Mouse (Mus musculus) liver, postnatal 0 days (tissue): ENCODE measurements around the gene Cyth4. TPM values are rescaled to one million over a fixed set of nuclear protein-coding genes. Genes with fewer than 3 reads are reported as not detected.

Experiments used
- ATAC-seq: fragments of 200-750 bp; cut with Nextera tagmentation; 2 replicates; pipeline ENCODE4 v1.8.0; 2017; ENCODE audit warnings: mild to moderate bottlenecking, moderate library complexity
- DNase-seq: peaks from one replicate; pipeline ENCODE4 v3.0.0-alpha.2; 2016
- H3K27ac ChIP-seq: fragments of 300-500 bp; sonication (generic); 2 replicates; pipeline ENCODE4 v1.5.1; 2014; ENCODE audit warnings: antibody characterized with exemption, moderate library complexity, mild to moderate bottlenecking, low read depth
- H3K27me3 ChIP-seq: fragments of 300-500 bp; sonication (generic); 2 replicates; pipeline ENCODE4 v1.6.1; 2014; ENCODE audit warnings: low read length, control low read depth, mixed read lengths; ENCODE audit not compliant: insufficient read depth
- H3K36me3 ChIP-seq: fragments of 300-500 bp; sonication (generic); replicated peaks from 2 replicates; pipeline ENCODE4 v1.6.1; 2014; ENCODE audit warnings: mild to moderate bottlenecking, control low read depth, low read length, moderate library complexity, mixed read lengths; ENCODE audit not compliant: insufficient read depth
- H3K4me1 ChIP-seq: fragments of 300-500 bp; sonication (generic); 2 replicates; pipeline ENCODE4 v1.6.1; 2014; ENCODE audit warnings: antibody characterized with exemption, mild to moderate bottlenecking, control low read depth; ENCODE audit not compliant: insufficient read depth
- H3K4me2 ChIP-seq: fragments of 300-500 bp; sonication (generic); 2 replicates; pipeline ENCODE4 v1.6.1; 2014; ENCODE audit warnings: low read depth, mild to moderate bottlenecking, low read length, moderate library complexity, mixed read lengths
- H3K4me3 ChIP-seq: fragments of 300-500 bp; sonication (generic); 2 replicates; pipeline ENCODE4 v1.5.1; 2014; ENCODE audit warnings: low read depth, low read length
- H3K9ac ChIP-seq: fragments of 300-500 bp; sonication (generic); replicated peaks from 2 replicates; pipeline ENCODE4 v1.6.1; 2014; ENCODE audit warnings: mild to moderate bottlenecking, moderate library complexity
- H3K9me3 ChIP-seq: fragments of 300-500 bp; sonication (generic); 2 replicates; pipeline ENCODE4 v1.6.1; 2016; ENCODE audit warnings: mild to moderate bottlenecking, control low read depth, low read length, mixed read lengths
- CTCF ChIP-seq: sonication (generic); IDR thresholded peaks from 2 replicates; pipeline ENCODE4 v1.5.1; 2016; ENCODE audit warnings: antibody characterized with exemption, low read depth
- EP300 ChIP-seq: IDR thresholded peaks from 2 replicates; pipeline ENCODE4 v1.6.1; 2016; ENCODE audit warnings: antibody characterized with exemption, low read depth, mild to moderate bottlenecking
- WGBS: fragments of 180-500 bp; shearing (Covaris S2); extraction: QIAGEN DNeasy Blood & Tissue Kit; methylation state at CpG from one replicate; pipeline ENCODE4 v1.1.7; 2014; ENCODE audit not compliant: insufficient replicate concordance; 5-methylcytosine and 5-hydroxymethylcytosine counted together
- polyA plus RNA-seq: library from polyadenylated mRNA; unstranded; fragments of >200 nt; fragmentation: Nextera tagmentation; extraction: Ambion mirVana; gene quantifications from 2 replicates; pipeline ENCODE4 v1.2.1, GENCODE M21; 2015

Gene Cyth4
- polyA plus RNA-seq, 1 experiment from 2014 or later, result 13.3 TPM

DNA sequence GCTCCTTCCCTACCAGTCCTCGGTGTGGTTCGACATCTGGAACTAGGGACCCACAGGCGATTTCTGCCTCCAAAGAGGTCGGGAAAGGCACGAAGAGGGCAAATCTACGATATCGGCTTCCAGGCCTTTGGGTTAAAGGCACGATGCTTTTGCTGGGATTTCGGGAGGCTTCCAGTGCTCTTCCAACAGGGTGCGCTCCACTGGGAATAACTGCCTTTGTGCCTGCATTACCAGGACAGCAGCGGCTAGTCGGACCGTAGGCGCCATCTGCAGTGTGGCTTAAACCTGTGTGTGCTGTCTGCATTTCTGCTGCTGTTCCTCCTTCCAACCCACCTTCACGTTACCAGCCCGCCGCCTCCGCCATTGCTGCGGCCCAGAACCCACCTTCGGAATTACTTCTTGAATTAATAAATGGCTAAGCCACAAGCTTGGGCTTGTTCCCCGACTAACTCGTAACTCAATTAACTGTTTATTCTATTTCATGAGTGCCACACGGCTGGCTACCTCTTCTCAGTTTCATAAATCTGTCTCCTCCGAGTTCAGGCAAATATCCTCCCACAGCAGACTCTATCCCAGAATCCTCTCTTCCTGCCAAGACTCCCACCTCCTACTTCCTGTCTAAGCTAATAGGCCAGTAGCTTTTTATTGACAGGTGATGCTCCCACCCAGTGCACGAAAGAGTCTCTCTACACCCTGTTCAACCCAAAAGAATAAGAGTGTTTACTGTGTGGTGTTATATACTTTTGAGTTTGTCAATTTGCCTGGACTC, 42.1 kb upstream of the Cyth4 start:
- no peak overlapping the region for H3K9ac ChIP-seq
- WGBS, result 75% methylated on average over 25 of the region's 25 CpGs
- no peaks in the 10 kb centered on the region; the same call in 1 of the 2 replicates for H3K4me1 ChIP-seq
- ATAC-seq, result no peak
- peaks cover 8% of the 10 kb centered on the region; the same call in 1 of the 2 replicates for H3K9me3 ChIP-seq
- TF ChIP-seq EP300, result no peak
- no peak for TF ChIP-seq CTCF
- H3K4me3 ChIP-seq, result no peak overlapping the region
- no peaks in the 10 kb centered on the region for H3K27me3 ChIP-seq
- H3K27ac ChIP-seq, result no peak overlapping the region
- no peak for DNase-seq
- peak overlapping the region; percentile 11; the same call in 1 of the 2 replicates for H3K4me2 ChIP-seq
- H3K36me3 ChIP-seq, result no peaks in the 10 kb centered on the region

GRCm38 (mm10) chr15:78557693-78558535, 38.9 kb upstream of the Cyth4 start:
- Histone ChIP-seq H3K4me1 (no peaks in the 10 kb centered on the region; the same call in 1 of the 2 replicates), H3K9me3 (no peaks in the 10 kb centered on the region), H3K36me3 (peaks cover 2% of the 10 kb centered on the region; the same call in 1 of the 2 replicates), H3K4me3 (no peak overlapping the region), H3K27me3 (no peaks in the 10 kb centered on the region), H3K9ac (no peak overlapping the region), H3K4me2 (no peak overlapping the region), H3K27ac (no peak overlapping the region)
- DNase-seq, result no peak
- no peak for ATAC-seq
- WGBS, result 47% methylated on average over 10 of the region's 10 CpGs
- TF ChIP-seq CTCF (no peak), EP300 (no peak)

DNA sequence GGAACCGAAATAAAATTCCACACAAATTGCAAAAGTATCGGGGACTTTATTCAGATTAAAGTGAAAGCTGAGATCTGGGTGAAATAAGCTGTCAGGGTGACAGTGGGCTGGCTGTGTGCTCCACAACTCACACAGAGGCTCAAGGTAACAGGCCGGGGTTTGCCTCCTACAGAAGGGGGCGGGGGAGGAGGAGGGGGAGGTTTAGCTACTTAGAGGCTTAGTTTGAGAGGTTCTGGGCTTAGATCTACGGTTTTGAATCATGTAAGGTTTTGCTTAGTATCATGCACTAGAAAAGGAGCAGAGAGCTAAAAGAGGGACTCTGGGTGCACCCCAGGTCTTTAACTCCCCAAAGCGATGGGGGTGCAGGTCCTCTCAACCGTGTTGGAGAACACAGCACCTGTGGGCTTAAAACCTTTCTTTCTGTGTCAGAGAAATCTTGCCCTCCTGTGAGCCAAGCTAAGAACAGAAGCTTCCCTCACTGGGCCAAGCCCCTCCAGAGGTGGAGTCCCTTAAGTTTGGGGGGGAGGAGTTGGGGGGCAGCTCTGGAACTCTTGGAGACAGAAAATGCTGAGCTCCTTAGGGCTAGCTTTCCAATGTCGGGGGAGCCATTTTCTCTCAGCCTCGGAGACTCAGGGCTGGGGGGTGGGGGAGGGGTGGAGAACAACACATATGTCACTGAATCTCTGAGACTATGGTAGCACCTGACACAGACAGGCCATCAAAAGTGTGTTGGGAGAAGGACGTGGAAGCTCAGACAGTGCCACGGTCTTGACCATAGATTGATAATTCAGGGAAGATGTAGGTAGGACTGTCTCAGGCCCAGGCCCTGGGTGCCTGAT, 37.5 kb upstream of the Cyth4 start:
- DNase-seq (no peak), ATAC-seq (no peak)
- Histone ChIP-seq H3K4me1 (peaks cover 7% of the 10 kb centered on the region), H3K36me3 (peaks cover 2% of the 10 kb centered on the region; the same call in 1 of the 2 replicates), H3K4me2 (no peak overlapping the region), H3K4me3 (no peak overlapping the region), H3K9ac (no peak overlapping the region), H3K9me3 (no peaks in the 10 kb centered on the region), H3K27me3 (no peaks in the 10 kb centered on the region), H3K27ac (no peak overlapping the region)
- TF ChIP-seq CTCF (no peak), EP300 (no peak)
- WGBS, result 54% methylated on average over 11 of the region's 11 CpGs

- no peak for DNase-seq
- H3K9me3 ChIP-seq, result no peaks in the 10 kb centered on the region
- WGBS, result 90% methylated on average over 3 of the region's 3 CpGs
- TF ChIP-seq EP300 (no peak), CTCF (no peak)
- peak overlapping the region; percentile 38 for H3K4me2 ChIP-seq
- no peak overlapping the region for H3K4me3 ChIP-seq
- no peak overlapping the region for H3K9ac ChIP-seq
- peaks cover 15% of the 10 kb centered on the region; the same call in 1 of the 2 replicates for H3K36me3 ChIP-seq
- no peak overlapping the region for H3K27ac ChIP-seq
- no peaks in the 10 kb centered on the region for H3K27me3 ChIP-seq
- H3K4me1 ChIP-seq, result peaks cover 28% of the 10 kb centered on the region
- no peak for ATAC-seq
These were observed 33.5 kb upstream of the Cyth4 start for GRCm38 (mm10) chr15:78563344-78563743.

- peak overlapping the region; percentile 68 for H3K27ac ChIP-seq
- H3K9me3 ChIP-seq, result no peaks in the 10 kb centered on the region
- no peak overlapping the region for H3K4me3 ChIP-seq
- TF ChIP-seq EP300 (no peak), CTCF (no peak)
- WGBS, result 30% methylated on average over 5 of the region's 5 CpGs
- ATAC-seq (peak; percentile 69), DNase-seq (peak; percentile 56)
- no peaks in the 10 kb centered on the region for H3K27me3 ChIP-seq
- H3K4me1 ChIP-seq, result peaks cover 30% of the 10 kb centered on the region
- no peak overlapping the region; the same call in 1 of the 2 replicates for H3K9ac ChIP-seq
- H3K4me2 ChIP-seq, result peak overlapping the region; percentile 38
- H3K36me3 ChIP-seq, result peaks cover 19% of the 10 kb centered on the region; the same call in 1 of the 2 replicates
These were observed 32.9 kb upstream of the Cyth4 start for GRCm38 (mm10) chr15:78563937-78564336.
